Mouse (Mus musculus): ENCODE measurements around the gene Olfr701. TPM values are rescaled to one million over a fixed set of nuclear protein-coding genes. Genes with fewer than 3 reads are reported as not detected.

Olfr701 gene
- polyA plus RNA-seq (2015; fragmentation: Nextera tagmentation; extraction: Ambion mirVana): not detected in 2 replicates

DNA sequence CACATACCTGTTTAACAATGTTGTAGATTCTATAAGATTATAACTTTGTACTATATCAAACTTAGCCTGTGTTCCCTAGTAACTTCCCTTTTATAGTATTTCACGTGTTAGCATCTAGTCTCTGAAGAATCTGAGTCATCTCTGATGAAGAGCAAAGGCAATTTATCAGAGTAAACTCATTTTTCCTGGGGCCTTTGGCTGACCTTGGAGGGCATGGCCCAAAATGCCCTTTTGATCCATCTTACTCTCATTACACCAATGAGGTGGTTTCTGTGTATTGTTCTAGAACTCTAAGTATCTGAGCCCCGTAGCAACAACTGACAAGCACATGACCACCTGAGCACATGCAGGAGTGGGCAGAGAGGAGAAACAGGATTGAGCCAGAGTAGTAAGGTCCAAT lies at the start of gene Olfr701:
Olfr701 (plus strand) TSS at position 301 of the 400 bp plus-strand sequence.
- Histone ChIP-seq H3K4me2 (ENCODE audit: low read length) (no peak within 1 kb of the TSS), H3K27me3 (replicated peaks; ENCODE audit: control insufficient read depth, insufficient read depth, low read length) (no peaks in the 10 kb centered on the region), H3K9me3 (ENCODE audit: control insufficient read depth, low read length) (no peaks in the 10 kb centered on the region), H3K27ac (ENCODE audit: low read length) (no peak within 1 kb of the TSS), H3K9ac (replicated peaks; ENCODE audit: low read depth, low read length) (no peak within 1 kb of the TSS), H3K4me3 (replicated peaks; ENCODE audit: low read length) (no peak within 1 kb of the TSS), H3K4me1 (replicated peaks; ENCODE audit: control insufficient read depth, insufficient read depth, low read length) (no peaks in the 10 kb centered on the region), H3K36me3 (ENCODE audit: control insufficient read depth, insufficient read depth) (no peaks in the 10 kb centered on the region)
- ATAC-seq: no peak
- 74% methylated on average over 2 of the region's 2 CpGs for WGBS

DNA sequence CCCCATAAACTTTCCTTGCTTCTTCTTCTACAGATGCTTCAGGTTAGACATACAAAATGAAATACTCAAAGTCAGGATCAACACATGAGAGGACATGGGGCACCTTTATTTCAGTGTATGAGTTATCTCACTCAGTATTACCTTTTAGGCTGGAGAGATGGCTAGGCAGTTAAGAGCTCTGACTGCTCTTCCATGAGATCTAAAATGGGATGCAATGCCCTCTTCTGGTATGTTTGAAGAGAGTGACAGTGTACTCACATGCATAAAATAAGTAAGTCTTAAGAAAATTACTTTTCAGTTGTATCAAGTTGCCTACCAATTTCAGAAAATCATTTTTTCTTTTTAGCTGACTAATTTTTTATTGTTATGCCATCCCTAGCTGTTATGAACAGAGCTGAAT lies 25.6 kb upstream of the Olfr701 start:
- no peak overlapping the region for H3K4me2 ChIP-seq (ENCODE audit: low read length)
- H3K27me3 ChIP-seq (replicated peaks; ENCODE audit: control insufficient read depth, insufficient read depth, low read length): no peaks in the 10 kb centered on the region
- no peak overlapping the region for H3K27ac ChIP-seq (ENCODE audit: low read length)
- H3K4me3 ChIP-seq (replicated peaks; ENCODE audit: low read length): no peak overlapping the region
- no peak for ATAC-seq
- H3K4me1 ChIP-seq (replicated peaks; ENCODE audit: control insufficient read depth, insufficient read depth, low read length): no peaks in the 10 kb centered on the region
- H3K36me3 ChIP-seq (ENCODE audit: control insufficient read depth, insufficient read depth): no peaks in the 10 kb centered on the region
- H3K9ac ChIP-seq (replicated peaks; ENCODE audit: low read depth, low read length): no peak overlapping the region
- H3K9me3 ChIP-seq (ENCODE audit: control insufficient read depth, low read length): peaks cover 3% of the 10 kb centered on the region; the same call in 1 of the 2 replicates

DNA sequence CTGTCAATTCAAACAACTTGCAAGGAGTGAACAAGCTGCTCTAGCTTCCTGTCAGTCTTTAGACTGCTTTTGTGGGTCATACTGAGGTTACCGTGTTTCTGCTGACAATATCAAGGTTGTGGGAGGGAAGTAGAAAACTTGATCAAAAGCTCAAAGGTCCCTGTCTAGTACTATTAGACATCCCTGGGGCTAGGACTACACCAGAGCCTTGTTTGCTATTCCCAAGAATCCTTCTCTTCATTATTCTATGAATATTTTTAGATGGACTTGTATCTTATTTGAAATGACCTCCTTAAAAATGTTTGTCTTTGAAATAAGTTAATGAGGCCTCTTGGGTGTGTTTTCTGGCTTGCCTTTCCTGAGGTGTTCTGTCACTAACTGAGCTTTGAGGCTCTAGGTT lies 20.8 kb upstream of the Olfr701 start, which contains the start of gene Olfr699:
Olfr699 (minus strand) TSS at position 101 of the 400 bp plus-strand sequence.
- Histone ChIP-seq H3K9me3 (ENCODE audit: control insufficient read depth, low read length) (peaks cover 3% of the 10 kb centered on the region; the same call in 1 of the 2 replicates), H3K36me3 (ENCODE audit: control insufficient read depth, insufficient read depth) (no peaks in the 10 kb centered on the region), H3K9ac (replicated peaks; ENCODE audit: low read depth, low read length) (no peak within 1 kb of the TSS), H3K27ac (ENCODE audit: low read length) (no peak within 1 kb of the TSS), H3K4me2 (ENCODE audit: low read length) (no peak within 1 kb of the TSS), H3K4me1 (replicated peaks; ENCODE audit: control insufficient read depth, insufficient read depth, low read length) (no peaks in the 10 kb centered on the region), H3K4me3 (replicated peaks; ENCODE audit: low read length) (no peak within 1 kb of the TSS), H3K27me3 (replicated peaks; ENCODE audit: control insufficient read depth, insufficient read depth, low read length) (no peaks in the 10 kb centered on the region)
- no peak for ATAC-seq
- WGBS: 91% methylated on average over 1 of the region's 1 CpGs

DNA sequence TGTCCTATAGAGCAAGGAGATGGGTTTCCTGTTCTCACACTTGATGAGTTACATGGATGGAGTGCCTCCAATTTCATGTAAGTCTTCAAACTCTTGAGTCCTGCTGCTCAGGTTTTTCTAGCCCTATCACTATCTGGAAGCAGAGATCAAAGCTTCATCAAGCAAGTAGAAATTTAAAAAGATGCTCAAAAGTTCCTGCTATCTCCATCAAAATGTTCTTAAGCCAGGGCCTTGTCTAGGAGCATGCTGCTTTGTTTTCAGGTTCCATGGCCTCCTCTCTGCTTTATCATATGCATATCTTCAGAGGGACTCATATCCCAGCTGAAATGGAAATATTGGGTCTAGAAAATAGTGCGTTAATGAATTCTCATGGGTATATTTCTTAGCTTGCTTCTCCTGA lies 5.2 kb upstream of the Olfr701 start, which contains the start of gene Olfr700:
Olfr700 (minus strand) TSS at position 101 of the 400 bp plus-strand sequence.
- Histone ChIP-seq H3K4me2 (ENCODE audit: low read length) (no peak within 1 kb of the TSS), H3K27ac (ENCODE audit: low read length) (no peak within 1 kb of the TSS), H3K4me3 (replicated peaks; ENCODE audit: low read length) (no peak within 1 kb of the TSS), H3K4me1 (replicated peaks; ENCODE audit: control insufficient read depth, insufficient read depth, low read length) (no peaks in the 10 kb centered on the region), H3K36me3 (ENCODE audit: control insufficient read depth, insufficient read depth) (no peaks in the 10 kb centered on the region), H3K9me3 (ENCODE audit: control insufficient read depth, low read length) (no peaks in the 10 kb centered on the region), H3K9ac (replicated peaks; ENCODE audit: low read depth, low read length) (no peak within 1 kb of the TSS), H3K27me3 (replicated peaks; ENCODE audit: control insufficient read depth, insufficient read depth, low read length) (no peaks in the 10 kb centered on the region)
- 89% methylated on average over 1 of the region's 1 CpGs for WGBS
- no peak for ATAC-seq

DNA sequence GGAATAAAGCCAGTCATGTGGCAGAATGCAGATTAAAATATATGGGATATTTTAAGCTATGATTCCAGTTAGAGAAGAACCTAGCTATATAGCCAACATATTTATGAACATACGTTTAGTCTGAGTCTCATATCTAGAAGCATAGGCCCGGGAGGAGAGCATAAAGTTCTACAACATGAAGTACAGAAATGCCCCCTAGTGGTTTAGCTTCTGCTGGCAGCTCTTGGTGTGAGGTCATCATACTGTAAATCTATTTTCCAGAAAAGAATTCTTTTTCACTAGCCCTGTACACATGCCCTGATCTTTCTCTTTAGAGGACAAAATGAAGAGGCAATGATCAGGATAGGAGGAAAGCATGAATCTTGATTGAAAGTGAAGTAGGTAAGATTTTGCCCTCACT lies 1.8 kb downstream of the Olfr701 start:
- no peak overlapping the region for H3K27ac ChIP-seq (ENCODE audit: low read length)
- H3K36me3 ChIP-seq (ENCODE audit: control insufficient read depth, insufficient read depth): no peaks in the 10 kb centered on the region
- no peaks in the 10 kb centered on the region for H3K9me3 ChIP-seq (ENCODE audit: control insufficient read depth, low read length)
- no peak overlapping the region for H3K4me3 ChIP-seq (replicated peaks; ENCODE audit: low read length)
- H3K27me3 ChIP-seq (replicated peaks; ENCODE audit: control insufficient read depth, insufficient read depth, low read length): no peaks in the 10 kb centered on the region
- H3K4me1 ChIP-seq (replicated peaks; ENCODE audit: control insufficient read depth, insufficient read depth, low read length): no peaks in the 10 kb centered on the region
- H3K4me2 ChIP-seq (ENCODE audit: low read length): no peak overlapping the region
- WGBS: 64% methylated on average over 2 of the region's 2 CpGs
- ATAC-seq: no peak
- H3K9ac ChIP-seq (replicated peaks; ENCODE audit: low read depth, low read length): no peak overlapping the region

DNA sequence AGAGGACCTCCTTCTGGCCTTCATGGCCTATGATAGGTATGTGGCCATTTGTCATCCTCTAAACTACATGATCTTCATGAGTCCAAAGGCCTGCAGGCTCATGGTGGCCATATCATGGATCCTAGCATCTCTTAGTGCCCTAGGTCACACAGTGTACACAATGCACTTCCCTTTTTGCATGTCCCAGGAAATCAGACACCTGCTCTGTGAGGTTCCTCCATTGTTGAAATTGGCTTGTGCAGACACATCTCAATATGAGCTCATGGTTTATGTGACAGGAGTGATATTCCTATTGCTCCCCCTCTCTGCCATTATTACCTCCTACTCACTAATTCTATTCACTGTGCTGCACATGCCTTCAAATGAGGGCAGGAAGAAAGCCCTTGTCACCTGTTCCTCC lies 4.5 kb downstream of the Olfr701 start:
- Histone ChIP-seq H3K4me2 (ENCODE audit: low read length) (no peak overlapping the region), H3K27me3 (replicated peaks; ENCODE audit: control insufficient read depth, insufficient read depth, low read length) (no peaks in the 10 kb centered on the region), H3K9me3 (ENCODE audit: control insufficient read depth, low read length) (no peaks in the 10 kb centered on the region), H3K4me3 (replicated peaks; ENCODE audit: low read length) (no peak overlapping the region), H3K36me3 (ENCODE audit: control insufficient read depth, insufficient read depth) (no peaks in the 10 kb centered on the region), H3K9ac (replicated peaks; ENCODE audit: low read depth, low read length) (no peak overlapping the region), H3K27ac (ENCODE audit: low read length) (no peak overlapping the region), H3K4me1 (replicated peaks; ENCODE audit: control insufficient read depth, insufficient read depth, low read length) (no peaks in the 10 kb centered on the region)
- ATAC-seq: no peak

DNA sequence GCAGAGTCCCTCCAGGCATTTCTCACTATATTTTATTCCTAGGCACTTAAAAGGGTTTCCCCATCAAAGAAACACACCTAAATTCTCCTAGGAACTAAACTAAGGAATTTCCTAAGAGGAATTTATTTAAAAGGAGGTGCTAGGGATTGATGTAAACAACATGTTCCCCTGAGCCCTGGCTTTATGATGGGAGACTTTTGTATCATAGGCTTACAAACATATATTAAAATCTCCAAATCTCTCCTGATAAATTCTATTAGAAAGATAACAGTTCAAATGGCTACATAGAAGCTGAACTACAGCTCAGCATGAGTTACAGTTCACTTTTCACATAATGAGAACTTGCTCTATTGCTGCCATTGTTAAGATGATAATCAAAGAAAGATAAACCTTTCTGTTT lies 19.9 kb downstream of the Olfr701 start, which contains the start of gene Olfr702:
Olfr702 (minus strand) TSS at position 101 of the 400 bp plus-strand sequence.
- ATAC-seq: no peak
- no peaks in the 10 kb centered on the region for H3K27me3 ChIP-seq (replicated peaks; ENCODE audit: control insufficient read depth, insufficient read depth, low read length)
- no peaks in the 10 kb centered on the region for H3K9me3 ChIP-seq (ENCODE audit: control insufficient read depth, low read length)
- no peak within 1 kb of the TSS for H3K4me3 ChIP-seq (replicated peaks; ENCODE audit: low read length)
- H3K27ac ChIP-seq (ENCODE audit: low read length): no peak within 1 kb of the TSS
- H3K36me3 ChIP-seq (ENCODE audit: control insufficient read depth, insufficient read depth): no peaks in the 10 kb centered on the region
- H3K4me1 ChIP-seq (replicated peaks; ENCODE audit: control insufficient read depth, insufficient read depth, low read length): no peaks in the 10 kb centered on the region
- H3K4me2 ChIP-seq (ENCODE audit: low read length): no peak within 1 kb of the TSS
- no peak within 1 kb of the TSS for H3K9ac ChIP-seq (replicated peaks; ENCODE audit: low read depth, low read length)

DNA sequence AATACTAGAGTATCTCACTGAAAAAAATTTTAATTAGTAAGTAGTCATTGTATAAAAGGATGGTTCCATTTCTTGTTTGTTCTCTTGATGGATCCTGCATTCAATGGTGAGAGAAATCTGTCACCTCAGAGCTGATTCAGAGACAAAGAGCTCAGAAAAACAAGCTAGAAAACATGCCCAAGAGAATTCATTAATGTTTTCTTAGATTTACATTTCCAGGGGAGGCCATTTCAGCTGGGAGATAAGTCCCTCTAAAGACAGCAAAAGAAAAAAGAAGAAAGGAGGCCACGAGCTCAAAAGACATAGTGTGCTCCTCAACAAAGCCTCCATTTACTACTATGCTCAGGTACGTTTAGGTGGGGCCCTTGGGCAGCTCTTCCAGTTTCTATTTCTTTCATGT lies 29.1 kb downstream of the Olfr701 start, which contains the start of gene Olfr703:
Olfr703 (plus strand) TSS at position 301 of the 400 bp plus-strand sequence.
- H3K4me1 ChIP-seq (replicated peaks; ENCODE audit: control insufficient read depth, insufficient read depth, low read length): no peaks in the 10 kb centered on the region
- ATAC-seq: no peak
- H3K9me3 ChIP-seq (ENCODE audit: control insufficient read depth, low read length): no peaks in the 10 kb centered on the region
- no peaks in the 10 kb centered on the region for H3K36me3 ChIP-seq (ENCODE audit: control insufficient read depth, insufficient read depth)
- H3K9ac ChIP-seq (replicated peaks; ENCODE audit: low read depth, low read length): no peak within 1 kb of the TSS
- no peak within 1 kb of the TSS for H3K4me2 ChIP-seq (ENCODE audit: low read length)
- no peaks in the 10 kb centered on the region for H3K27me3 ChIP-seq (replicated peaks; ENCODE audit: control insufficient read depth, insufficient read depth, low read length)
- WGBS: 45% methylated on average over 2 of the region's 2 CpGs
- no peak within 1 kb of the TSS for H3K27ac ChIP-seq (ENCODE audit: low read length)
- H3K4me3 ChIP-seq (replicated peaks; ENCODE audit: low read length): no peak within 1 kb of the TSS

DNA sequence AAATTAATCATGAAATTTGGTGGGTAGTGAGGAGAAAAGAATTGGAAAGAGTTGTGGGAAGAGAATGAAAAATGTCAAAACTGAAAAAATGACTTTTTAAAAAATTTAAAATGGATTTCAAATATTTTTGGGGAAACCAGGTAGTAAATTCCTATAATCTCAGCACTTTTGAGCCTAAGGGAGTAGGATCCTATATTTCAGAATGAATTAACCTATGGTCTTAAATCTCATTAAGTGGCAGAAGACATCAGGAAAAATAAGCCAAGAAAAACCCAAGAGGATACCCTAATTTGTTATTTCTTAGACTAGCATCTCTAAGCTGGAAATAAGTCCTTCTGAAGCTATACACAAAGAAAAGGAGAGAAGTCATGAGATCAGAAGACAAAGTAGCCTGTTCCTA lies 49.0 kb downstream of the Olfr701 start, which contains the start of gene Olfr704:
Olfr704 (plus strand) TSS at position 301 of the 400 bp plus-strand sequence.
- no peaks in the 10 kb centered on the region for H3K4me1 ChIP-seq (replicated peaks; ENCODE audit: control insufficient read depth, insufficient read depth, low read length)
- H3K27me3 ChIP-seq (replicated peaks; ENCODE audit: control insufficient read depth, insufficient read depth, low read length): no peaks in the 10 kb centered on the region
- H3K9ac ChIP-seq (replicated peaks; ENCODE audit: low read depth, low read length): no peak within 1 kb of the TSS
- no peaks in the 10 kb centered on the region; the same call in 1 of the 2 replicates for H3K9me3 ChIP-seq (ENCODE audit: control insufficient read depth, low read length)
- no peak within 1 kb of the TSS for H3K4me2 ChIP-seq (ENCODE audit: low read length)
- H3K4me3 ChIP-seq (replicated peaks; ENCODE audit: low read length): no peak within 1 kb of the TSS
- H3K36me3 ChIP-seq (ENCODE audit: control insufficient read depth, insufficient read depth): no peaks in the 10 kb centered on the region
- no peak within 1 kb of the TSS for H3K27ac ChIP-seq (ENCODE audit: low read length)
- no peak for ATAC-seq
